Mouse (Mus musculus) large intestine, adult 2 months (tissue): ENCODE data around the gene Lpcat1. TPM values are rescaled to one million over a fixed set of nuclear protein-coding genes. Genes with fewer than 3 reads are reported as not detected.

Experiments
- DNase-seq: peaks from one replicate; pipeline ENCODE4 v3.0.0-alpha.2; 2012; ENCODE audit warnings: low read depth, low spot score
- WGBS: fragments of 180-500 bp; shearing (Covaris S2); methylation state at CpG from one replicate; pipeline ENCODE4 v1.1.7; 2018; 5-methylcytosine and 5-hydroxymethylcytosine counted together
- polyA plus RNA-seq: library from polyadenylated mRNA; depleted of rRNA; stranded (reverse); fragments of >200 nt; gene quantifications from 2 replicates; pipeline ENCODE4 v1.2.3, GENCODE M21; 2012

The Lpcat1 gene
- polyA plus RNA-seq, 1 experiment, result 8.0 TPM

DNA sequence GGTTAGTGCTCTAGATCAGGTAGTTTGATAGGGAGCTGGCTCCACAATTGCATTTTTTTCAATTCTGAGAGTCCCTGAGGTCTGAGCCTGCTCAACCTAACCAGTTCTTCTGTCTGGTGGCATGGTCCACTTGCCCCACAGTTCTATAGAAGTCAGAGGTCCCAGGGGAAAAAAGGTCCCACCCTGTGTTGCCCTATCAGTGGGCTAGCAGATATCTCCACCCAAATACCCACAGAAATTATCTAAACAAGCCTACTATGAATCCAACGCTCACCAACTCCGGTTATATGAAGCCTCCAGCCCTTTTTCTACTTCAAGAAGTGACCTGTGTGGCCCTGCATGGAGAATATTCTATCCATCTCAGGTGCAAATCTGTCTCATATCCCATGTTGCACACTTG lies 20.9 kb upstream of the Lpcat1 start:
- WGBS, result 96% methylated on average over 2 of the region's 2 CpGs
- DNase-seq, result no peak

DNA sequence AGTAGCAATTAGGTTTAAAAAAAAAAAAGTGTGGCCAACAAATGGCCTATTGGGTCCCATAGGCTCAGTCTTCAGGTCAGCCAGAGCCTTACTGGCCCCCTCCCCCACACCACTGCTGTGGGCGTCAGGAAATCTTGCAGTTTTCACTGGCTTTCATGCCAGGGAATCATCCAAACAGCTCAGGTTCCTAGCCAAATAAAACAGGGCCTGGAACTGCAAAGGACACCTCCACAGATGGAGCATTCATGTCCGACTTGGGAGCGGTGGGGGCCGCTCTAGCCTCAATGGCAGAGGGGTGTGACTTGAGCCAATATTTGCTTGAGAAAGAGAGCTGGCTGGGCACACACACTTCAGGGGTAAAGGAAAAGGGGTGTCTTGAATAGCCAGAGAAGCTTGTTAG lies 20.5 kb upstream of the Lpcat1 start:
- WGBS, result 40% methylated on average over 4 of the region's 4 CpGs
- DNase-seq, result no peak

- no peak for DNase-seq
- 33% methylated on average over 7 of the region's 7 CpGs for WGBS
Measured at GRCm38 (mm10) chr13:73446943-73447342, 20.1 kb upstream of the Lpcat1 start.

GRCm38 (mm10) chr13:73447478-73447877 lies 19.5 kb upstream of the Lpcat1 start:
- no peak for DNase-seq
- WGBS, result 75% methylated on average over 2 of the region's 2 CpGs

GRCm38 (mm10) chr13:73448201-73448600 lies 18.8 kb upstream of the Lpcat1 start:
- 44% methylated on average over 2 of the region's 2 CpGs for WGBS
- no peak for DNase-seq

DNA sequence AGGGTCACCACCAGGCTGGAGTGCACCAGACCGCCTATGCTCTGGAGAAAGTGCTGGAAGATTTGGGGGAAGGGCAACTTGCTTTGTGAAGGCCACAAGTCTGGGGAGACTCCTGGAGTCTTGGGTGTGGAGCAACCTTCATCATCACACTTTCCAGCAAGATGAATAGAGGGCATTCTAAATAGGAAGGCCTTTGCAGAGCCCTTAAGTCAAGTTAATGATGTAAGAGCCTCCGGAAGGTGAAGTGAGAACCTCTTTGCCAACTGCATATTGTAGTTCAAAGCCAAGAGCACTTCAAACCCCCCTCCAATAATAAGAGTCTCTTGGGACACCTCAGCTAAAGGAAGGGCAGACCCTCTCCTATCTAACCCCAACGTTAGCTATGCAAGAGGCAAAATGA lies 18.3 kb upstream of the Lpcat1 start:
- no peak for DNase-seq
- 92% methylated on average over 3 of the region's 3 CpGs for WGBS

GRCm38 (mm10) chr13:73453503-73454217 lies 13.3 kb upstream of the Lpcat1 start:
- 65% methylated on average over 3 of the region's 3 CpGs for WGBS
- DNase-seq, result no peak

GRCm38 (mm10) chr13:73455328-73455727 lies 11.7 kb upstream of the Lpcat1 start:
- WGBS, result 34% methylated on average over 3 of the region's 3 CpGs
- peak; percentile 88 for DNase-seq

DNA sequence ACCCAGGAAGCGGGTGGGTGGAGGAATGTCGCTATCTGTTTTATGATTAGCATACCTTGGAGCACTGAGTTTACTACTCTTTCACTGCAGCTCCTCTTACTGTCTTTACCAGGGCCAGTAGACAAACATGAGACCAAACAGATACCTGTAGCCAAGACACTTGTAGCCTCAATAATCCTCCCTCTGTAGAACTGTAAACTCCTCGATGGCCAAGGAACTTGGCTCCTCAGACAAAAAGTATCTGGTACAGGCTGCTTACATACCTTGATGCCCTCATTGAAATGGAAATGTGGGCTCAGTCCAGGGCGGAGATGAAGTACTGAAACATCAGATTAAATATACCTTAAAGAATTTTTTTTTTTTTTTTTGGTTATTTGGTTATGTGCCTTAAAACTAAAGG lies 9.7 kb upstream of the Lpcat1 start:
- no peak for DNase-seq
- 74% methylated on average over 4 of the region's 4 CpGs for WGBS

DNA sequence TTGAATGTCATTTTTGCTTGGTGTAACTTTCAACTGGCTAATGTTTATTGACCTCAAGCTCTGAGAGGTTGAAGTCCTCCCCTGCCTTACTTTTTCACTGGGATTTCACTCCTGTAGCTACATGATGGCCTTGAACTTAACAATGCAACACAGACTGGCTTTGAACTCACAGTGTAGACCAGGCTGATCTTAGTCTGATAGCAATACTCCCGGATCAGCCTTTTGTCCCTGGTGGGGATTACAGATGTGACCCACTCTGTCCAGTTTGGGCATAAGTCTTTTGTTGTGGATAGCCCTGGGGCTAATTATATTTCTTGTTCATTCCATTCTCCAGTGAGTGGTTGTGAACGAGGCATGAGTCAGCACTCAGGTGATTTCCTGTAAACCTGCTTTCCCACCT lies 9.3 kb upstream of the Lpcat1 start:
- no peak for DNase-seq
- 56% methylated on average over 2 of the region's 2 CpGs for WGBS

- no peak for DNase-seq
- WGBS, result 69% methylated on average over 5 of the region's 5 CpGs
Measured at GRCm38 (mm10) chr13:73458719-73459118, 8.3 kb upstream of the Lpcat1 start.

DNA sequence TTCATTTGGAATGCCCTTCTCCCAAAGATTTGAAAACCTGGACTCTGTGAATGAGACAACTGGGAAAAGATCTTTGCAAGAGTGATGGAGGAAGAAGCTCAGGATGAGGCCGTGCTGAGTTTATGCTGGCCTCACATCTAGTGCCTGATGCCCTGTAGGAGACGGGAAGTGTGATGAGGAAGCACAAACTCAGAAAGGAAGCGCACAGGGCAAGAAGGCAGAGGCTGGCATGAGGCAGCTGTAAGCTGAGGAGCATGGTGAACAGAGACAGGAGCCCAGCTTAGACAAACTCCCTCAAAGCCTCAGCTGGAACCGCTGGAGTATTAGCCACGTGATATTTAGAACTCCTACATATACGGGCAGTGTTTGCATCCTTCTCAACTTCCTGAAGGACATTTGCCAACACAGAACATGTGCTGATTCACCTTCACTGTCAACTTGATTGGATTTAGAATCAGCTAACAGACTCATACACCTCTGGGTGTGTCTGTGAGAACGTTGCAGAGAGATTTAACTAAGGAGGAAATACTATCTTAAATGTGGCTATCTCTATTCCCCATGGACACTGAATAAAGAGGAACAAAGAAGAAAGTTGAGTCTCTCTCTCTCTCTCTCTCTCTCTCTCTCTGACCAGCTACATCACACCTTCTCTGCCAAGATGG lies 7.7 kb upstream of the Lpcat1 start:
- no peak for DNase-seq
- WGBS, result 30% methylated on average over 7 of the region's 7 CpGs

DNA sequence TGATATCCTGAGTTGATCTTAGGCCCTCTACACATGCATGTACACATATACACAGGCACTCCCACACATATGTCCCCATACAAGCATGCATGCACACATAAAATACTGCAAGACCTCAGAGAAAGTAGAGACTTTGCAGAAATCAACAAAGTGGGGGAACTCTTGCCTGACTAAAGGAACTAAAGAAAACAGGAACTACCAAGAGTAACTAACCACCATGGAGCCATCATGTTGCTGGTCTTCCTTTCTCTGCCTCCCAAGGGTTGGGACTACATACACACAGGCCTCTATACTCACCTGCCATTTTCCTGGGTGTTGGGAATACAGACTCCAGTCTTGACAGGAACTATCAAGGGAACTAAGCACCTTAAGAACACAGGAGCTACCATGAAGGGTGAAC lies 5.4 kb upstream of the Lpcat1 start:
- DNase-seq, result no peak

DNA sequence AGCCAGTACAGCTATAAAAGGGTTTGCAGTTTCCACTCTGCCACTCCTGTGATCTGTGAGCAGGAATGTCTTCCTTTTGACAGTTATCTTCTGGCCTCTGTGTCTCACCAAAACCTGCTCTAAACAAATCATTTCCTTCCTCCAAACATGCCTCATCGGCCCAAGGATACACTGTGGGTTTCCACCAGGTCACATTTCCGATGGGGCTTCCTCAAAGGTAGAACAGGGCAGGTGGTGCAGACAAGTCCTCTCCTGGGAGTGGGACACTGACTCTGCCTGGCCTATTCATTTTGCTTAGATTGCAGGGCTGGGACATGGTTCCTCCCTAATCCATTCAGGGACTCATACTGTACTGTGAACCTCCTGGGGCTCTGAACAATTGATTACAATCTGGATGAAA lies 1.8 kb upstream of the Lpcat1 start:
- WGBS, result 53% methylated on average over 2 of the region's 2 CpGs
- DNase-seq, result no peak

GRCm38 (mm10) chr13:73466411-73466810 lies 586 bp upstream of the Lpcat1 start:
- WGBS, result 91% methylated on average over 3 of the region's 3 CpGs
- no peak for DNase-seq

DNA sequence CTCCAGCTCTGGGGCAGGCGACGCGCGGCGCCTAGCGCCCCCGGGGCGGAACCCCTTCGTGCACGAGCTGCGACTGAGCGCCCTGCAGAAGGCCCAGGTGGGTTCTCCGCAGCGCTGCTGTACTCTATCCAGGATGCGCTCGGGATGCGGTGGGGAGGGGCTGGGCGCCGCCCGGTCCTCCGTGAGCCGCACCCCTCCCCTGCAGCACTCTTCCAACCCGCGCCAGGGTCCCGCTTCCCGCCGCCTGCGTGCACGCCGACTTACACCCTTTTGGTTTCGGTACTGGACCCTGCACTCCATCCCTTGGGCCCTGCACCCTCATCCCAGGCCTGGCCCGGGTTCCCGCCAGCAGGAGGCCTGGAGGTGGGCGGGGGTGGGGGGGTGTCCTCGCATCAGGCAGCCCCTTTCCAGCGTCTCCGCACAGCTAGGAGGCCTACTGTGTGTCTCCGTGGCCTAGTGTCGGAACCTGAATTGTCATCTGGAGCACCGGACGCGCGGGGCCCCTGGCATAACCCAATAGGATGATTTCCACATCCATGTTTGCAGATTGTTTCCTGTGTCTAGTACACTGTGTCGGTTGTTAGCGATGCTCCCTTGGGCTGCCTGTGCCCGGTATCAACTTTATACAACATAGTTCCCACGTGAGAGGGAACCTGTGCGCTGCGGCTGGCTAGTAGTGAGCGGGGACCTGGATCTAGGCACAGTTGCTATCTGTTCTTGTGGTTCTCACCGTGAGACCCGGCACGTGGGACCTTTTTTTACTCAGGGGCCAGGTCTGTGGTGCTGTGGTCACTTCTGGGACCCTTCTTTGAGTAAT lies 632 bp downstream of the Lpcat1 start:
- 7% methylated on average over 52 of the region's 53 CpGs for WGBS
- DNase-seq, result no peak

GRCm38 (mm10) chr13:73468834-73469233 lies 1.8 kb downstream of the Lpcat1 start:
- DNase-seq, result no peak
- 63% methylated on average over 3 of the region's 3 CpGs for WGBS

DNA sequence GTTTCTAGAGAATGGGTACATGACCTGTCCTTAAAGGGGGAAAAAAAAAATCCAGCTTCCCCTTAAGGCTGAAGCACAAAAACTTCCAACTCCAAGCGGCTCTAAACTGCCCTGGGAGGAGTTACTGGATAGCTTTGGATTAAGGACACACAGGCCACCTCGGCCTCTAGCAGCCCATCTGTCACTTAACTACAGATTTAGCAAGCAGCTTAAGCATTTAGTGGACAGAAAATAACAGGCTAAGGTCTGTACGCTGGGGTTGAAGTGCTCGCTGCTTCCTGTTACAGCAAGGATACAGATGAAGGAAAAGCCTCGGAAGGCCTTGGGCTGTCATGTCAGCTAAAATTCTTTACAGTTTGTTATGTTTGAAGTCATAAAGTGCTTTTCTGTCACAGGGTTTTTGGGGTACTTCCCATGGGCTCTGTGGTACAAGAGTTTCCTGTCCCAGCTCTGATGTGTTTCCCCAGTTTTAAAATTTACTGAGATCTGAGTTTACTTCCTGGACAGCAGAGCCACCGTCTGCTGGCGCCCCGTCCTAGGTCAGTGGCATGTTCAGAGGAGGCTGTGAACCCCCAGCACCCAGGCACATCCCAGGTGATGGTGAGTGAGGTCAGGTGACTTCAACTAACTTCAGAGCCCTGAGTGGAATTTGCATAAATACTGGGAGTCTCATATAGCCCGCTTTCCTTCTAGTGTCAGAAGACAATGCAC lies 2.4 kb downstream of the Lpcat1 start:
- DNase-seq, result no peak
- WGBS, result 66% methylated on average over 9 of the region's 9 CpGs

- no peak for DNase-seq
- WGBS, result 65% methylated on average over 3 of the region's 3 CpGs
Measured at GRCm38 (mm10) chr13:73472481-73472880, 5.5 kb downstream of the Lpcat1 start.

- 97% methylated on average over 2 of the region's 2 CpGs for WGBS
- DNase-seq, result no peak
Measured at GRCm38 (mm10) chr13:73473746-73474145, 6.7 kb downstream of the Lpcat1 start.
